Mouse (Mus musculus) embryo, embryonic 10.5 days (tissue): ENCODE data around the gene Strbp.
A peak's percentile ranks its signal among the peaks of the same experiment; 100 is the strongest.

Experiments used
- DNase-seq: peaks from one replicate; pipeline ENCODE4 v3.0.0-alpha.2; 2015; ENCODE audit warnings: low spot score

Strbp gene

GRCm38 (mm10) chr2:37702301-37703172, 1.1 kb downstream of the Strbp start:
- peak; percentile 40 for DNase-seq

GRCm38 (mm10) chr2:37689064-37689615, 14.5 kb downstream of the Strbp start:
- DNase-seq, result no peak

- no peak for DNase-seq
These were observed 16.6 kb downstream of the Strbp start for GRCm38 (mm10) chr2:37687031-37687430.

- no peak for DNase-seq
These were observed 18.8 kb downstream of the Strbp start for GRCm38 (mm10) chr2:37684864-37685263.

- no peak for DNase-seq
These were observed 21.4 kb downstream of the Strbp start for GRCm38 (mm10) chr2:37682197-37682811.

GRCm38 (mm10) chr2:37651086-37651485, 52.6 kb downstream of the Strbp start:
- no peak for DNase-seq

GRCm38 (mm10) chr2:37649590-37649989, 54.1 kb downstream of the Strbp start:
- DNase-seq, result no peak

GRCm38 (mm10) chr2:37648966-37649365, 54.7 kb downstream of the Strbp start:
- DNase-seq, result no peak

GRCm38 (mm10) chr2:37623343-37623742, 80.3 kb downstream of the Strbp start:
- DNase-seq, result no peak

- DNase-seq, result no peak
These were observed 115.7 kb downstream of the Strbp start for GRCm38 (mm10) chr2:37587919-37588318.

- DNase-seq, result no peak
These were observed 125.5 kb downstream of the Strbp start for GRCm38 (mm10) chr2:37578185-37578584.

- DNase-seq, result no peak
These were observed 127.0 kb downstream of the Strbp start for GRCm38 (mm10) chr2:37576661-37577060.

GRCm38 (mm10) chr2:37572141-37572540, 131.5 kb downstream of the Strbp start:
- DNase-seq, result no peak

GRCm38 (mm10) chr2:37570703-37571102, 133.0 kb downstream of the Strbp start:
- no peak for DNase-seq

- no peak for DNase-seq
These were observed 133.8 kb downstream of the Strbp start for GRCm38 (mm10) chr2:37569888-37570287.

- DNase-seq, result no peak
These were observed 137.6 kb downstream of the Strbp start for GRCm38 (mm10) chr2:37566035-37566434.

- no peak for DNase-seq
These were observed 138.1 kb downstream of the Strbp start for GRCm38 (mm10) chr2:37565579-37565978.

GRCm38 (mm10) chr2:37556366-37556765, 147.3 kb downstream of the Strbp start:
- no peak for DNase-seq

GRCm38 (mm10) chr2:37549346-37550012, 154.2 kb downstream of the Strbp start:
- DNase-seq, result no peak

GRCm38 (mm10) chr2:37531639-37532038, 172.0 kb downstream of the Strbp start:
- no peak for DNase-seq

- DNase-seq, result no peak
These were observed 172.9 kb downstream of the Strbp start for GRCm38 (mm10) chr2:37530766-37531165.

- DNase-seq, result no peak
These were observed 174.3 kb downstream of the Strbp start for GRCm38 (mm10) chr2:37529397-37529796.

GRCm38 (mm10) chr2:37527587-37527986, 176.1 kb downstream of the Strbp start:
- DNase-seq, result no peak
